Mouse (Mus musculus) embryonic facial prominence, embryonic 14.5 days (tissue): ENCODE results near the gene Trim80. TPM values are rescaled to one million over a fixed set of nuclear protein-coding genes. Genes with fewer than 3 reads are reported as not detected.

Source experiments
- ATAC-seq: fragments of 200-750 bp; cut with Nextera tagmentation; 2 replicates; pipeline ENCODE4 v1.8.0; 2017; ENCODE audit warnings: low read depth, moderate number of reproducible peaks, moderate TSS enrichment
- DNase-seq: peaks from one replicate; pipeline ENCODE4 v3.0.0-alpha.2; 2015; ENCODE audit warnings: low spot score
- H3K27ac ChIP-seq: fragments of 300-500 bp; sonication (generic); replicated peaks from 2 replicates; pipeline ENCODE4 v1.5.1; 2014; ENCODE audit warnings: low read depth, mild to moderate bottlenecking, low read length, moderate library complexity
- H3K27me3 ChIP-seq: fragments of 300-500 bp; sonication (generic); replicated peaks from 2 replicates; pipeline ENCODE4 v1.6.1; 2014; ENCODE audit warnings: low read length; ENCODE audit not compliant: control insufficient read depth, insufficient read depth
- H3K36me3 ChIP-seq: fragments of 300-500 bp; sonication (generic); 2 replicates; pipeline ENCODE4 v1.6.1; 2014; ENCODE audit warnings: low read length, mixed read lengths; ENCODE audit not compliant: control insufficient read depth, insufficient read depth
- H3K4me1 ChIP-seq: fragments of 300-500 bp; sonication (generic); 2 replicates; pipeline ENCODE4 v1.6.1; 2014; ENCODE audit warnings: antibody characterized with exemption, low read length; ENCODE audit not compliant: control insufficient read depth, insufficient read depth
- H3K4me2 ChIP-seq: fragments of 300-500 bp; sonication (generic); 2 replicates; pipeline ENCODE4 v1.6.1; 2014; ENCODE audit warnings: low read depth, mild to moderate bottlenecking, low read length, moderate library complexity, mixed read lengths
- H3K4me3 ChIP-seq: fragments of 300-500 bp; sonication (generic); 2 replicates; pipeline ENCODE4 v1.5.1; 2014; ENCODE audit warnings: low read depth, mild to moderate bottlenecking, low read length
- H3K9ac ChIP-seq: fragments of 300-500 bp; sonication (generic); 2 replicates; pipeline ENCODE4 v1.6.1; 2014; ENCODE audit warnings: low read depth, mild to moderate bottlenecking, low read length, moderate library complexity, mixed read lengths
- H3K9me3 ChIP-seq: fragments of 300-500 bp; sonication (generic); 2 replicates; pipeline ENCODE4 v1.6.1; 2016; ENCODE audit warnings: low read length; ENCODE audit not compliant: control insufficient read depth
- WGBS: fragments of 180-500 bp; shearing (Covaris S2); extraction: QIAGEN DNeasy Blood & Tissue Kit; methylation state at CpG from one replicate; pipeline ENCODE4 v1.1.7; 2014; 5-methylcytosine and 5-hydroxymethylcytosine counted together
- polyA plus RNA-seq: library from polyadenylated mRNA; unstranded; fragments of >200 nt; fragmentation: Nextera tagmentation; extraction: Ambion mirVana; gene quantifications from 2 replicates; pipeline ENCODE4 v1.2.1, GENCODE M21; 2014

Gene Trim80
- 0.11 TPM in 1 of 2 replicates, not detected in the other for polyA plus RNA-seq

DNA sequence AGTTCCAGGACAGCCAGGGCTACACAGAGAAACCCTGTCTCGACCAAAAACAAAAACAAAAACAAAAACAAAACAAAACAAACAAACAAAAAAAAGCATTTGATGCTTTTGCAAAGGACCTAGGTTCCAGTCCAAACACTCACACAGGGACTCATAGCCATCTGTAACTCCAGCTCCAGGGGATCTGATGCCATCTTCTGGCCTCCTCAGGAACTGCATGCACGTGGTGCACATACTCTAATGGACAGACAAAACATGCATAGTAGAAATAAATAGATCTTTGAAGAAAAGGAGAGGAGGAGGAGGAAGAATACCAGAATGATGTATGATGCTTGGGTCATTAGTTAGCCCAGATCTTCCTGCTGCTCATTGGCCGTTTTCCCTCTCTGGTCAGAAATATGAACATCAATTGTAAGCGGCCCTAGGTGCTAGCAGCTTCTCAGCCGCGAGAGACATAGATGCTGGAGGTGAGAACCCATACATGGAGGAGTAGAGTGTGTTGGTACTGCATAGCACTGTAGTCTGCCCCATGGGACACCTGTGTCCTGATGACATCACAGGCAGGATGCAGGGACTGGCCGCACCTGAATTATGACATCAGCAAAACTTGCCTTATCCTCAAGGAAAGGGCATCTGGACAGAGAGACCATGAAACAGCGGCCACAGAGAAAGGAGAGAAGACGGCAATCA is at the start of gene Trim80:
TSS of gene Trim80 (plus strand) at position 640 of the 690 bp plus-strand sequence.
- WGBS = 94% methylated on average over 9 of the region's 9 CpGs
- Histone ChIP-seq H3K4me2 (no peak within 1 kb of the TSS), H3K27ac (no peak within 1 kb of the TSS), H3K9me3 (0 out of 2 replicates have a peak, but pooled peaks cover 7% of the 10 kb centered on the region), H3K4me1 (no peaks in the 10 kb centered on the region), H3K9ac (no peak within 1 kb of the TSS), H3K4me3 (no peak within 1 kb of the TSS), H3K27me3 (no peaks in the 10 kb centered on the region), H3K36me3 (no peaks in the 10 kb centered on the region)
- ATAC-seq (no peak), DNase-seq (no peak)

DNA sequence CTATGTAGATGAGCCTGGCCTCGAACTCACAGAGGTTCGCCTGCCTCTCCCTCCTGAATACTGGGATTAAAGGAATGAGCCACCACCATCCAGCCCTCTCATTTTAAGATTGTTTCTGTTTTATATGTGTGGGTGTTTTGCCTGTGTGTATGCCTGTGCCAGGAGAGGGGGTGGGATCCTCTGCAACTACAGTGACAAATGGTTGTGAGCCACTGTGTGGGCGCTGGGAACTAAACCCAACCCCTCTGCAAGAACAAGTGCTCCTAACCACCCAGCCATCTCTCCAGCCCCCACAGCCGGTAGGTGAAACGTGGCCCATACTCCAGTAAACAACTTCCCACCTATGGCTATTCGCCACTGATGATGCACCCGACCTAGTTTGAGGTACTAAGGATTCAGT is 49.0 kb upstream of the Trim80 start:
- WGBS = 91% methylated on average over 7 of the region's 7 CpGs

DNA sequence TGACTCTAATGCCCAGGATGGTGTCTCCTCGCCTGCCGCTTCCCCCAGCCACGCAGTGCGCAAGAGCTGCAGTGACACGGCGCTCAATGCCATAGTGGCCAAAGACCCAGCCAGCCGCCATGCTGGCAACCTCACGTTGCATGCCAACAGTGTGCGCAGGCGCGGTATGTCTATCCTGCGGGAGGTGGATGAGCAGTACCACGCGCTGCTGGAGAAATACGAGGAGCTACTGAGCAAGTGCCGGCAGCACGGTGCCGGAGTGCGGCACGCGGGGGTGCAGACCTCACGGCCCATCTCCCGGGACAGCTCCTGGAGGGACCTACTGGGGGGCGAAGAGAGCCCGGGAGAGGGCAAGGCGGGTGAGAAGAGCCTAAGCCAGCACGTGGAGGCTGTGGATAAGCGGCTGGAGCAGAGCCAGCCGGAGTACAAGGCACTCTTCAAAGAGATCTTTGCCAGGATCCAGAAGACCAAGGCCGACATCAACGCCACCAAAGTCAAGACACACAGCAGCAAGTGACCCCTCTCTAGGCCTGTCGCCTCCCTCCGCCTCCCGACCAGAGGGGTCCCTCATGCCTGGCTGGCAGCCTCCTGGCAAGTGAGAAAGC is 46.5 kb upstream of the Trim80 start:
- Histone ChIP-seq H3K4me1 (no peaks in the 10 kb centered on the region), H3K9ac (no peak overlapping the region), H3K4me3 (no peak overlapping the region), H3K27ac (no peak overlapping the region), H3K27me3 (no peaks in the 10 kb centered on the region), H3K4me2 (no peak overlapping the region), H3K36me3 (peaks cover 61% of the 10 kb centered on the region), H3K9me3 (no peaks in the 10 kb centered on the region)
- peak; percentile 45; the same call in 1 of the 2 replicates for ATAC-seq
- 78% methylated on average over 34 of the region's 34 CpGs for WGBS
- no peak for DNase-seq

More for the DNA sequence above, 49.0 kb upstream of the Trim80 start:
- no peak overlapping the region for H3K27ac ChIP-seq
- no peaks in the 10 kb centered on the region for H3K27me3 ChIP-seq
- H3K9ac ChIP-seq = no peak overlapping the region
- no peak overlapping the region for H3K4me2 ChIP-seq
- no peaks in the 10 kb centered on the region for H3K4me1 ChIP-seq
- H3K9me3 ChIP-seq = no peaks in the 10 kb centered on the region
- H3K4me3 ChIP-seq = no peak overlapping the region
- ATAC-seq (no peak), DNase-seq (no peak)
- H3K36me3 ChIP-seq = peaks cover 59% of the 10 kb centered on the region

DNA sequence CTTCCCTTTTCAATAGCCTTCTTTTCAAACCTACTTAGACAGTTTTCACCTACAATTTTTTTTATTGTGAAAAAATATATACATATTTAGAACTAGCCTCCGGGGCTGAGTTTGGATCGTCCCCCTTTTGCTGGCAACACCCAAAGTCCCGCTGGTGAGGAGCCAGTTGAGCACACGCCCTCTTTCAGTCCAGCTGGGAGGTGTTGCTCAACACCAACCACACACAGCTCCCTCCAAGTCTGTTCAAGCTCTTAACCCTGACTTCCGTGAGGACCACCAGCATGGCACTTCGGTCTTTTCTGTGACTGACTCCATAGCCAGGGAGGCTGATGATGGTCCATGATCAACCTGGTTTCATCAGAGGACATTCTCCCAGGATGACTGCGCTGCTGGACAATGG is 42.3 kb upstream of the Trim80 start:
- WGBS = 80% methylated on average over 7 of the region's 7 CpGs

DNA sequence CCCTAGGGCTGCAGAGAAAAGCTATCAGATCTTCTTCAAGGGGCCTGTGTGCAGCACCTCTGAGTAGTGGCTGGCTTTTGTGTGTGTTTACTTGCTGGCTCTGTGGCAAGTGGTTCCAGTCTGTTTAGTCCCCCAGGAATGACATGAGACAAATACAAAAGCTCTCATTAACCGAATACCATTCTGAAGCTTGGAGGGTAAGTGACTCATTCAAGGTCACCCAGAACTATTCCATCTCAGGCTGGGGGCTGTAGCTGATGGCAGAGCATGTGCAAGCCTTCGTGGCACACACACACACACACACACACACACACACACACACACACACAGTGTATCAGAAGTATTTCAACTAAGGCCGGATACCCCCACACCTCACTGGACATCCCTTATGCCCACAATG is 40.2 kb upstream of the Trim80 start:
- Histone ChIP-seq H3K4me1 (peaks cover 5% of the 10 kb centered on the region; the same call in 1 of the 2 replicates), H3K9me3 (no peaks in the 10 kb centered on the region), H3K27me3 (no peaks in the 10 kb centered on the region), H3K27ac (no peak overlapping the region), H3K4me3 (no peak overlapping the region), H3K9ac (no peak overlapping the region), H3K4me2 (no peak overlapping the region), H3K36me3 (peaks cover 14% of the 10 kb centered on the region; the same call in 1 of the 2 replicates)
- 97% methylated on average over 2 of the region's 3 CpGs for WGBS
- DNase-seq (no peak), ATAC-seq (no peak)

More for the DNA sequence above, 42.3 kb upstream of the Trim80 start:
- H3K9me3 ChIP-seq = no peaks in the 10 kb centered on the region
- no peak overlapping the region for H3K4me2 ChIP-seq
- no peak overlapping the region for H3K4me3 ChIP-seq
- H3K36me3 ChIP-seq = peaks cover 32% of the 10 kb centered on the region
- H3K9ac ChIP-seq = no peak overlapping the region
- ATAC-seq (no peak), DNase-seq (no peak)
- no peaks in the 10 kb centered on the region for H3K4me1 ChIP-seq
- no peak overlapping the region for H3K27ac ChIP-seq
- H3K27me3 ChIP-seq = no peaks in the 10 kb centered on the region

DNA sequence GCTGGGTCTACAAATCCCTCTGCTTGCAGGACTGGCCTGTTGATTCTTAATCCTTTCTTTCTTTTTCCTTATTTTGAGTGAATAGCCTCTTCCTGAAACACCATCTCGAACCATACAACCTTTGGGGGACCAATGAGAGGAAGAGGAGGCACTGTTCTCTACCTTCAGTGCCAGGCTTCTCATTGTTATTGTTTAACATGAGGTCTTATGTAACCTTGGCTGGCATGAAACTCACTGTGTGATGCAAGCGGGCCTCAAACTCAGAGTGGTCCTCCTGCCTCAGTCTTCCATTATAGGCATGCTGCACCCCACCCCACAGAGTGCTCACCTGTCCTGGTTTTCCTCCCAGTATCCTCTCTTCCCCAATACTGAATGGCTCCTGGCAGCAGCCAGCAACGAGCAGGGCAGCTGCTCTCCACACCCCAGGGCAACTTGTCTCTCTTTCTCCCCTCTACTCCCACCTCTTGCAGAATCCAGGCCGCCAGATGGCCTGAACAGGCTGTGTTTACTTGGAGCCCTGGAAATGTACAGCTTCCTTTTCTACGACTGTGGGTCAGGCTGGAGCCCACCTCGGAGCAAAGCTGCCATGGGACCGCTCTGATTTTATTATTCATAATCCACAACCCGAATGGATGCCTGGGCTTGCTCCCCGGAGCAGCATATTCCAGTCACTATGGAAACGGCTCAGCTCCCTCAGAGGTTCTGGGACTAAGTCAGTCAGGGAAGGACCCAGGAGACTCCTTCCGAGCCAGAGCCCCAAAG is 39.5 kb upstream of the Trim80 start:
- H3K27me3 ChIP-seq = no peaks in the 10 kb centered on the region
- ATAC-seq = peak; percentile 23
- H3K9me3 ChIP-seq = no peaks in the 10 kb centered on the region
- H3K36me3 ChIP-seq = peaks cover 11% of the 10 kb centered on the region; the same call in 1 of the 2 replicates
- peak; percentile 50 for DNase-seq
- no peak overlapping the region for H3K27ac ChIP-seq
- H3K4me2 ChIP-seq = no peak overlapping the region
- no peak overlapping the region for H3K4me3 ChIP-seq
- WGBS = 49% methylated on average over 11 of the region's 11 CpGs
- H3K9ac ChIP-seq = no peak overlapping the region
- peaks cover 5% of the 10 kb centered on the region; the same call in 1 of the 2 replicates for H3K4me1 ChIP-seq

DNA sequence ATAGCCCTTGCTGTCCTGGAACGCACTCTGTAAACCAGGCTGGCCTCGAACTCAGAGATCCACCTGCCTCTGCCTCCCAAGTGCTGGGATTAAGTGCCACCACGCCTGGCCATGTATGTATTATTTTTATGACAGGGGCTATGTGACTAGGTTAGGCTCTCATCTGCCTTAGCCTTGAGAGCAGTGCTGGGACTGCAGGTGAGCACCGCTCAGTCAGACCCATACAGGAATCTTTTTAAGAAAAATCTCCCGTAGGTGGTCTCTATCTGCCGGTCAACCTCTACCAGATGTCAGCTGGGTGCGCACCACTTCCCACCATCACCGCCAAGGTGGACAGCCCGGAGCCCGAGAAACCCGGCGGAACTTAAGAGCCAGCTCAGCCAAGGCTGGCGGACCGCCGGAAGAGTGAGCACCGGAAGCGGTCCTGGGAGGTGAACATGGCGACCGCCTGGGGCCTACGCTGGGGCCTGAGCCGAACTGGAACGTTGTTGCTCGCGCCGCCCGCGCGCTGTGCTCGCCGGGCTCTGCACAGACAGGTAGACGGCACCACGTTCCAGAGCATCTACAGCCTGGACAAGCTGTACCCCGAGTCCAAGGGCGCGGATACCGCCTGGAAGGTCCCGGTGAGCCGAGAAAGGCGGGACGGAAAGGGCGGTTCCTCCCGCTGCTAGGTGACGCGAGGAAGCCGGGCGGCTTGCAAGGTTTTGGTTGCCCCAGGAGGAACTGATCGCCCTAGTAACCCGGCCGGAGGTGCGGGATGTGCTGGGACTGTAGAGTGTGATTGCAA is 36.8 kb upstream of the Trim80 start, which contains the start of gene Mrpl58:
TSS of gene Mrpl58 (plus strand) at position 415 of the 787 bp plus-strand sequence.
- Histone ChIP-seq H3K9me3 (no peaks in the 10 kb centered on the region), H3K4me2 (peak within 1 kb of the TSS; percentile 85), H3K27ac (peak within 1 kb of the TSS; percentile 93), H3K9ac (peak within 1 kb of the TSS; percentile 94), H3K27me3 (no peaks in the 10 kb centered on the region), H3K4me1 (peaks cover 5% of the 10 kb centered on the region; the same call in 1 of the 2 replicates), H3K36me3 (peaks cover 26% of the 10 kb centered on the region; the same call in 1 of the 2 replicates), H3K4me3 (peak within 1 kb of the TSS; percentile 90)
- peak; percentile 93 for ATAC-seq
- 4% methylated on average over 35 of the region's 50 CpGs for WGBS
- peak; percentile 91 for DNase-seq

DNA sequence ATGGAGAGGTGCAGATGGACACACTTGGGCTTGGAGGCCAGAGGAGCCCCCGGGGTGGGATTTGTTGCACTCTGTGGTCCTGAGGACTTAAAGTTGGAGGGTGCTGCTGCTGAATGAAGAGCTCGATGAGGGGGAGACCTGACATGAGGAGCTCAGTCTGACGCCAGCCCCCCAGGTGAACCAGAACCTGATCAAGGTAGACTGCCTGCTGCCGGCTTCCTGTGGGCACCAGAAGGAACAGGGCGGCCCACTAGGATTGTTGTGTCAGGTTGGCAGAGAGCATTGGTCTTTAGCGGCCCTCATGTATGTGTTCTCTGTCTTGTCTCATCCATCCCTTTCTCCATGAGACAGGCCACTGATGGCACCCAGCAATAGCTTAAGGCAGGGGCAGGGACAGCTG is 34.6 kb upstream of the Trim80 start:
- Histone ChIP-seq H3K27ac (no peak overlapping the region), H3K9ac (no peak overlapping the region), H3K9me3 (no peaks in the 10 kb centered on the region), H3K4me1 (peaks cover 5% of the 10 kb centered on the region; the same call in 1 of the 2 replicates), H3K4me2 (no peak overlapping the region), H3K4me3 (no peak overlapping the region), H3K36me3 (peaks cover 42% of the 10 kb centered on the region), H3K27me3 (no peaks in the 10 kb centered on the region)
- ATAC-seq = no peak
- no peak for DNase-seq
- 100% methylated on average over 6 of the region's 6 CpGs for WGBS
